12 mouse cellular contexts compared by ENCODE assay signal in genomic region chr11:35624515-35625270, GRCm38 (mm10).
DNase-seq lines count a peak whose midpoint lies in the region; TF ChIP-seq lines count a peak whose summit lies in the region.
"Had no signal": no experiment of that assay in that cellular context is flagged by ENCODE, and none has a peak within 500 bp of the region (broad histone marks: within the 10 kb centered on the region; RNA-seq: fewer than 3 reads in every experiment).

No protein-coding gene starts in this region.

- DNase-seq in adrenal gland, postnatal 10 days: peak; percentile 27
- DNase-seq in adrenal gland, adult 18-20 months (ENCODE audit: low spot score in 2 of 2): no peak
- DNase-seq in heart, adult 11 months: peak; percentile 90
- no peak for DNase-seq in heart, postnatal 25 days (ENCODE audit: low spot score)
- DNase-seq in left cerebral cortex, postnatal 4 days: peak; percentile 62
- DNase-seq in left cerebral cortex, adult 2 months (ENCODE audit: extremely low spot score in 1 of 2, low spot score in 2 of 2): no peak
- DNase-seq in layer of hippocampus, postnatal 10 days (ENCODE audit: low spot score in 2 of 2): peak; percentile 62 to 67
- DNase-seq in thymus, postnatal 25 days: no peak
- DNase-seq: gastrocnemius, adult 2 months; thymus, adult 2 months had no signal

- H3K27ac ChIP-seq in left cerebral cortex, adult 2 months: no peak overlapping the region
- H3K27ac ChIP-seq: gastrocnemius, adult 2 months; midbrain, embryonic 10.5 days; neural tube, embryonic 12.5 days had no signal

- intact Hi-C loops in heart, postnatal 25 days (cut with DNase I): no loop called here
- intact Hi-C loops in left cerebral cortex, postnatal 4 days (cut with DNase I): no loop called here
- intact Hi-C loops in left cerebral cortex, adult 2 months (cut with DNase I): no loop called here

- no peak overlapping the region for H3K4me3 ChIP-seq in left cerebral cortex, adult 2 months
- H3K4me3 ChIP-seq: gastrocnemius, adult 2 months; midbrain, embryonic 10.5 days; neural tube, embryonic 12.5 days had no signal

- TF ChIP-seq CTCF in left cerebral cortex, adult 2 months (IDR thresholded peaks at IDR 0.05): no peak

Comparison
In these comparisons a context has a peak if more than half of its experiments do, and no peak if none do; other contexts are left out.
1. DNase-seq: peak in adrenal gland, postnatal 10 days (single experiment), heart, adult 11 months (single experiment), left cerebral cortex, postnatal 4 days (single experiment) and layer of hippocampus, postnatal 10 days (2 of 2); none in adrenal gland, adult 18-20 months (0 of 2), heart, postnatal 25 days (single experiment), left cerebral cortex, adult 2 months (0 of 2) and thymus, postnatal 25 days (single experiment).